Mouse (Mus musculus): ENCODE data around the gene Hectd4.
A peak's percentile ranks its signal among the peaks of the same experiment; 100 is the strongest.

GRCm38 (mm10) chr5:121333976-121334375 is 114.0 kb downstream of the Hectd4 start:
- peak; percentile 86 for TF ChIP-seq EP300 (IDR thresholded peaks at IDR 0.05; ENCODE audit: low read depth)
- TF ChIP-seq CTCF (IDR thresholded peaks at IDR 0.05; ENCODE audit: low read depth): no peak

Data from liver, postnatal 0 days (tissue).